In genomic region chr1:95315981-95316380, GRCm38 (mm10) we compare ENCODE assay signal across 9 mouse cellular contexts. TPM values are rescaled to one million over a fixed set of nuclear protein-coding genes. Genes with fewer than 3 reads are reported as not detected.
DNase-seq lines count a peak whose midpoint lies in the region.
"Had no signal": no experiment of that assay in that cellular context is flagged by ENCODE, and none has a peak within 500 bp of the region (broad histone marks: within the 10 kb centered on the region; RNA-seq: fewer than 3 reads in every experiment).

No protein-coding gene starts in this region.

- peak; percentile 19 for DNase-seq in layer of hippocampus, adult 11-12 months (ENCODE audit: low spot score)
- DNase-seq in layer of hippocampus, postnatal 10 days (ENCODE audit: low spot score in 2 of 2) = no peak
- DNase-seq in cerebellum, postnatal 14 days = peak; percentile 41 to 44
- DNase-seq in heart, postnatal 10 days = peak; percentile 24 to 29
- DNase-seq in right cerebral cortex, adult 2 months (ENCODE audit: low spot score in 2 of 2) = peak; percentile 57 to 59
- no peak for DNase-seq in T-cell, adult 2 months (ENCODE audit: low spot score)
- DNase-seq in thymus, postnatal 0 days (ENCODE audit: low spot score) = no peak
- no peak for DNase-seq in thymus, adult 18-20 months
- DNase-seq: gastrocnemius, postnatal 10 days had no signal

- intact Hi-C loops in heart, postnatal 10 days (cut with DNase I) = loop anchor here (10.0 kb wide), 1 partner anchor 449 kb away; no protein-coding TSS in a partner anchor

RNA-seq across cellular contexts. Expression of gene Fam174a, which starts 2.6 kb away (rescaled TPM):
- total RNA-seq in layer of hippocampus, postnatal 10 days (2021) = 10 to 100 TPM; 30.1 to 34.5 TPM
- 10 to 100 TPM; 20.6 to 20.9 TPM for total RNA-seq in heart, postnatal 10 days (2021)
- 25.6 and 28.8 TPM in 2 replicates for polyA plus RNA-seq in thymus, postnatal 0 days (2015; fragmentation: Nextera tagmentation; extraction: Ambion mirVana)

Comparison
In these comparisons a context has a peak if more than half of its experiments do, and no peak if none do; other contexts are left out.
1. DNase-seq: peak in layer of hippocampus, adult 11-12 months (single experiment), cerebellum, postnatal 14 days (2 of 2), heart, postnatal 10 days (2 of 2) and right cerebral cortex, adult 2 months (2 of 2); none in layer of hippocampus, postnatal 10 days (0 of 2), T-cell, adult 2 months (single experiment), thymus, postnatal 0 days (single experiment) and thymus, adult 18-20 months (0 of 2).